Mouse (Mus musculus) forebrain, embryonic 14.5 days (tissue): ENCODE results near the gene B3gnt2. TPM values are rescaled to one million over a fixed set of nuclear protein-coding genes. Genes with fewer than 3 reads are reported as not detected.

Experiments
- ATAC-seq: fragments of 200-750 bp; cut with Nextera tagmentation; 2 replicates; pipeline ENCODE4 v1.8.0; 2017; ENCODE audit warnings: mild to moderate bottlenecking, moderate library complexity
- DNase-seq: peaks from one replicate; pipeline ENCODE4 v3.0.0-alpha.2; 2015; ENCODE audit warnings: low spot score
- H3K27ac ChIP-seq: fragments of 300-500 bp; sonication (generic); 2 replicates; pipeline ENCODE4 v1.5.1; 2014; ENCODE audit warnings: low read depth, mild to moderate bottlenecking, control low read depth, low read length, moderate library complexity
- H3K27me3 ChIP-seq: fragments of 300-500 bp; sonication (generic); replicated peaks from 2 replicates; pipeline ENCODE4 v1.6.1; 2014; ENCODE audit warnings: low read length, control low read depth, mixed read lengths; ENCODE audit not compliant: control insufficient read depth, insufficient read depth
- H3K36me3 ChIP-seq: fragments of 300-500 bp; sonication (generic); 2 replicates; pipeline ENCODE4 v1.6.1; 2014; ENCODE audit warnings: low read length, control low read depth; ENCODE audit not compliant: control insufficient read depth, insufficient read depth
- H3K4me1 ChIP-seq: fragments of 300-500 bp; sonication (generic); 2 replicates; pipeline ENCODE4 v1.6.1; 2014; ENCODE audit warnings: antibody characterized with exemption, low read length, control low read depth; ENCODE audit not compliant: control insufficient read depth, insufficient read depth
- H3K4me2 ChIP-seq: fragments of 300-500 bp; sonication (generic); 2 replicates; pipeline ENCODE4 v1.6.1; 2014; ENCODE audit warnings: mild to moderate bottlenecking, control low read depth, low read length
- H3K4me3 ChIP-seq: fragments of 300-500 bp; sonication (generic); 2 replicates; pipeline ENCODE4 v1.5.1; 2014; ENCODE audit warnings: low read depth, low read length, control low read depth
- H3K9ac ChIP-seq: fragments of 300-500 bp; sonication (generic); 2 replicates; pipeline ENCODE4 v1.6.1; 2014; ENCODE audit warnings: mild to moderate bottlenecking, low read length, control low read depth, moderate library complexity
- H3K9me3 ChIP-seq: fragments of 300-500 bp; sonication (generic); replicated peaks from 2 replicates; pipeline ENCODE4 v1.6.1; 2016; ENCODE audit warnings: low read length, control low read depth, mixed read lengths; ENCODE audit not compliant: control insufficient read depth
- WGBS: fragments of 180-500 bp; shearing (Covaris S2); extraction: QIAGEN DNeasy Blood & Tissue Kit; methylation state at CpG from one replicate; pipeline ENCODE4 v1.1.7; 2014; 5-methylcytosine and 5-hydroxymethylcytosine counted together
- polyA plus RNA-seq: library from polyadenylated mRNA; unstranded; fragments of >200 nt; fragmentation: Nextera tagmentation; extraction: Ambion mirVana; gene quantifications from 2 replicates; pipeline ENCODE4 v1.2.1, GENCODE M21; 2014

B3gnt2 gene
- polyA plus RNA-seq, 1 experiment from 2014 or later, result 2.3 TPM

DNA sequence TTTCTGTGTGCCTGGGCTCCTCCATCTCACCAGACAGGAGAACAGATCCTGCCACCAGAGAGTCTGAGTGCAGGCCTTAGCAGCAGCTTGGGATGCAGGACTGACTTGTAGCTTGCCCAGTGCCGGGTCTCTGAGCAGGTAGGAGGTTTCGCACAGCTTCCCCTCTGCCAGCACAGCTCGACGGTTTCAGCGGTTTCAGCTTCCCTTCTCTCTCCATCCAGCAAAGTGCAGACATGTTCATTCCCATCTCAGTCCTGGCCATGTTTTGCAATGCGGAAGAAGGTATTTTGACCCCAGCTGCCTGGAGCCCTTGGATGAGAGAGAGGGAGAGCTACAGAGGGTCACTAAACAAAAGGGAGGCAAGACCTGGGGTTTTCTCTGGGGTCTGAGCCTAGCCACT is 30.1 kb downstream of the B3gnt2 start:
- Histone ChIP-seq H3K36me3 (no peaks in the 10 kb centered on the region), H3K9me3 (no peaks in the 10 kb centered on the region), H3K4me3 (no peak overlapping the region), H3K27ac (no peak overlapping the region), H3K27me3 (no peaks in the 10 kb centered on the region), H3K4me1 (no peaks in the 10 kb centered on the region), H3K4me2 (no peak overlapping the region), H3K9ac (no peak overlapping the region)
- WGBS, result 61% methylated on average over 6 of the region's 6 CpGs
- no peak for DNase-seq
- no peak for ATAC-seq

DNA sequence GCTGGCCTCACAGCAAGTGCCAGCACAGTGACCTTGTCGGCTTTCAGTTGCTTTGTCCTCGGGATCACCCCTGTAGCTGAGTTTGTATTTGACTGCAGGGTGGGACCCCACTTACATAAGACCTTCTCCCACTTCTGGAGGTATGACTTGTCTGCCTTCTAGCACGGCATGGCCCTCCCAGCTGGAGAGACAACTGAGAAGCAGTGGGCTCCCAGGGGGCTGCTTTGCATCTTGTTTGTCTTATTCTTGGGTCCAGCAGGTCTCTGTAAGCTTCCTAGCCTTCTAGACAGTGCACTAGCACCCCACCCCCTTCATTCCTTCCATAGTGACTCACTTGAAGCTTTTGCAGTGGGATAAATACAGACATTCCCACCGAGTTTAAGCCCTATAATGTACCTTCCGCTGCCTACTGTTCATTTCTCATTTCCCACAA is 30.6 kb downstream of the B3gnt2 start:
- no peaks in the 10 kb centered on the region for H3K27me3 ChIP-seq
- H3K9ac ChIP-seq, result no peak overlapping the region
- H3K4me2 ChIP-seq, result no peak overlapping the region
- H3K27ac ChIP-seq, result no peak overlapping the region
- no peaks in the 10 kb centered on the region for H3K4me1 ChIP-seq
- H3K9me3 ChIP-seq, result no peaks in the 10 kb centered on the region
- no peak overlapping the region for H3K4me3 ChIP-seq
- WGBS, result 41% methylated on average over 5 of the region's 5 CpGs
- no peak for ATAC-seq
- no peaks in the 10 kb centered on the region for H3K36me3 ChIP-seq
- peak; percentile 5 for DNase-seq

GRCm38 (mm10) chr11:22828988-22829632 is 31.7 kb downstream of the B3gnt2 start:
- H3K9ac ChIP-seq, result no peak overlapping the region
- H3K4me2 ChIP-seq, result no peak overlapping the region
- WGBS, result 98% methylated on average over 15 of the region's 15 CpGs
- H3K36me3 ChIP-seq, result no peaks in the 10 kb centered on the region
- no peaks in the 10 kb centered on the region for H3K9me3 ChIP-seq
- H3K4me3 ChIP-seq, result no peak overlapping the region
- H3K27ac ChIP-seq, result no peak overlapping the region
- ATAC-seq (no peak; the same call in 1 of the 2 replicates), DNase-seq (peak; percentile 21)
- no peaks in the 10 kb centered on the region for H3K27me3 ChIP-seq
- no peaks in the 10 kb centered on the region for H3K4me1 ChIP-seq

DNA sequence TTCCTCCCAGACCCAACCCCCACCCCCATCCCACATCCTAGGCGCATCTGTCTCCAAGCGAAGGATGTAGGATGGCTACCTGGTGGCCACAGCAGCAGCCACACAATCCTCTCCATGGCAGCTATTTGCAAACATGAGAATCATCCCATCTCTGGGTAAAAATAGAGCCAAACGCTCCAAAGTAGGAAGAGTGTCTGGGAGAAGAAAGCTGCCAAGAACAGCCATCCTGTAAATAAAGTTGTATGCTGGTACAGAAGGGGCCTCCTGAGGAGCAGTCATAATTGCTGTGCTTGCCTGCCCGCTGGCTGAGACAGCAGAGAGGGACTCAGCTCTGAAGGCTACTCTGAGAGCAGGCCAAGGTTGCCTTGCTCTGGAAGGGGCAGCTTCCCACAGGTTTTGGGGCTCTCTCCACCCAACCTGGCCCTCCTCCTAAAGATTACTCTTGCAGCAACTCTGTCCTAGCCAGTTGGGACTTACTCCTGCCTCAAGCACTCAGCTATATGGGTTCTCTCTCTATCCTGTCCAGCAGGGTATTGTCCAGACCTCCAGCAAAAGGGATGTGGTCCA is 33.2 kb downstream of the B3gnt2 start:
- Histone ChIP-seq H3K4me2 (no peak overlapping the region), H3K27ac (no peak overlapping the region), H3K36me3 (no peaks in the 10 kb centered on the region), H3K27me3 (no peaks in the 10 kb centered on the region), H3K9me3 (no peaks in the 10 kb centered on the region), H3K4me1 (no peaks in the 10 kb centered on the region), H3K9ac (no peak overlapping the region), H3K4me3 (no peak overlapping the region)
- no peak for DNase-seq
- no peak for ATAC-seq
- 81% methylated on average over 4 of the region's 4 CpGs for WGBS

- H3K9me3 ChIP-seq, result no peaks in the 10 kb centered on the region
- ATAC-seq, result no peak
- no peak overlapping the region for H3K27ac ChIP-seq
Observed at GRCm38 (mm10) chr11:22826665-22827064, 34.1 kb downstream of the B3gnt2 start.

DNA sequence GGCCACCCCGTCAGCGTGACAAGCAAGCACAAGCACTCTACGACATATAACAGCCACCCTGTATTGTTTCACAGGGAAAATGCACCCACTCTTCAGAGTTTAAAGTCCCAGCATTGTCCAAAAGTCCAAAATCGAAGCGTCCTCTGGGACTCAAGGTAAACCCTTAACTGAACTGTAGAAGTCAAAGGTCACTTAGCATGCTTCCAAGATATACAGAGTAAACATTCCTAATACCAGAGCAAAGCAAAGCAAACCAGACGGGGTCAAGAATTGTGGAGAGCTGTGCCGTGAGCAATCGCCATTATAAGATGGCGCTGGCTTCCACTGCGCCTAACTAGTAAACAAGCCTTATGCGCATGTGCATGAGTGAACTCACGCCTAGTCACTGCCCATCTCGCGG is 34.7 kb downstream of the B3gnt2 start:
- no peak overlapping the region for H3K27ac ChIP-seq
- no peak overlapping the region for H3K4me3 ChIP-seq
- H3K9ac ChIP-seq, result no peak overlapping the region
- H3K27me3 ChIP-seq, result no peaks in the 10 kb centered on the region
- H3K4me2 ChIP-seq, result no peak overlapping the region
- H3K9me3 ChIP-seq, result no peaks in the 10 kb centered on the region
- ATAC-seq (no peak), DNase-seq (no peak)
- no peaks in the 10 kb centered on the region for H3K4me1 ChIP-seq
- no peaks in the 10 kb centered on the region for H3K36me3 ChIP-seq
- WGBS, result 94% methylated on average over 14 of the region's 14 CpGs

More at GRCm38 (mm10) chr11:22826665-22827064, 34.1 kb downstream of the B3gnt2 start:
- DNase-seq, result no peak
- Histone ChIP-seq H3K9ac (no peak overlapping the region), H3K27me3 (no peaks in the 10 kb centered on the region), H3K4me3 (no peak overlapping the region), H3K4me2 (no peak overlapping the region), H3K4me1 (no peaks in the 10 kb centered on the region), H3K36me3 (no peaks in the 10 kb centered on the region)
- WGBS, result 89% methylated on average over 6 of the region's 6 CpGs

GRCm38 (mm10) chr11:22825548-22825947 is 35.2 kb downstream of the B3gnt2 start:
- Histone ChIP-seq H3K4me1 (no peaks in the 10 kb centered on the region), H3K36me3 (no peaks in the 10 kb centered on the region), H3K9ac (no peak overlapping the region), H3K4me3 (no peak overlapping the region), H3K9me3 (no peaks in the 10 kb centered on the region), H3K27ac (no peak overlapping the region), H3K27me3 (no peaks in the 10 kb centered on the region), H3K4me2 (no peak overlapping the region)
- WGBS, result 90% methylated on average over 1 of the region's 1 CpGs
- DNase-seq, result no peak
- no peak for ATAC-seq

GRCm38 (mm10) chr11:22824049-22824705 is 36.6 kb downstream of the B3gnt2 start:
- H3K4me2 ChIP-seq, result no peak overlapping the region
- no peaks in the 10 kb centered on the region for H3K27me3 ChIP-seq
- no peaks in the 10 kb centered on the region for H3K4me1 ChIP-seq
- WGBS, result 87% methylated on average over 9 of the region's 9 CpGs
- no peak for ATAC-seq
- H3K4me3 ChIP-seq, result no peak overlapping the region
- H3K9ac ChIP-seq, result no peak overlapping the region
- DNase-seq, result no peak
- H3K36me3 ChIP-seq, result no peaks in the 10 kb centered on the region
- H3K9me3 ChIP-seq, result no peaks in the 10 kb centered on the region
- no peak overlapping the region for H3K27ac ChIP-seq

DNA sequence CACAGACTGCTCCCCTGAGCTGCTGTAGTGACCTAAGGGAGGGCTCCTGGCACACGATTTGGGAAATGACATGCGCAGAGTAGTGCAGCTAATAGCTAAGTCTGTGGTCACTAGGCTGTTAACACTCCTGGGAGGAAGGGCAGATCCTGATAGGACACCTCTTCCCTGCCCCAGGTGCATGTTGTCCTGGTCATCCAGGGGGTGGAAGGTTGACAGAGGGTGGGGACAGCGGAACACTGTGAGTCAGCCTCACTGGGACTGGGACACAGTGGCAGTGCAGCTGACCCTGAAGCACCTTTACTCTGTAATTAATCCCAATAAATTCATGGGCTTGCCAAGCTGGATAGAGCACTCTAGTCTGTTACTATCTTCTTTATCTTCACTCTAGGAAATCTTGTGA is 39.5 kb downstream of the B3gnt2 start:
- H3K27me3 ChIP-seq, result no peaks in the 10 kb centered on the region
- H3K9me3 ChIP-seq, result no peaks in the 10 kb centered on the region
- no peak overlapping the region for H3K27ac ChIP-seq
- no peaks in the 10 kb centered on the region for H3K36me3 ChIP-seq
- DNase-seq, result no peak
- H3K4me1 ChIP-seq, result no peaks in the 10 kb centered on the region
- no peak overlapping the region for H3K9ac ChIP-seq
- H3K4me3 ChIP-seq, result no peak overlapping the region
- 88% methylated on average over 3 of the region's 3 CpGs for WGBS
- H3K4me2 ChIP-seq, result no peak overlapping the region
- ATAC-seq, result no peak
